Mouse (Mus musculus) heart, embryonic 16.5 days (tissue): ENCODE measurements around the gene Mup19. TPM values are rescaled to one million over a fixed set of nuclear protein-coding genes. Genes with fewer than 3 reads are reported as not detected.

Source experiments
- polyA plus RNA-seq: library from polyadenylated mRNA; unstranded; fragments of >200 nt; fragmentation: Nextera tagmentation; extraction: Ambion mirVana; gene quantifications from 2 replicates; pipeline ENCODE4 v1.2.1, GENCODE M21; 2015

Mup19 gene
- polyA plus RNA-seq, 1 experiment from 2014 or later = not detected

Other genes starting within 250 kb of the Mup19 start
- gene Mup17, start 186.4 kb downstream of the Mup19 start, polyA plus RNA-seq = not detected in 2 replicates
- gene Mup18, start 108.1 kb downstream of the Mup19 start, polyA plus RNA-seq = not detected in 2 replicates
- gene Mup5, start 53.0 kb upstream of the Mup19 start, polyA plus RNA-seq = not detected in 2 replicates